Mouse (Mus musculus) cerebellum, adult (tissue): Measurements from ENCODE around the gene Nfia.

ENCODE experiments used
- ATAC-seq: cut with Nextera tagmentation; 2 replicates; pipeline ENCODE4 v1.9.2; 2017; ENCODE audit warnings: mild to moderate bottlenecking, moderate library complexity, mixed read lengths; ENCODE audit not compliant: insufficient number of reproducible peaks, low FRiP score, low TSS enrichment

Nfia gene

DNA sequence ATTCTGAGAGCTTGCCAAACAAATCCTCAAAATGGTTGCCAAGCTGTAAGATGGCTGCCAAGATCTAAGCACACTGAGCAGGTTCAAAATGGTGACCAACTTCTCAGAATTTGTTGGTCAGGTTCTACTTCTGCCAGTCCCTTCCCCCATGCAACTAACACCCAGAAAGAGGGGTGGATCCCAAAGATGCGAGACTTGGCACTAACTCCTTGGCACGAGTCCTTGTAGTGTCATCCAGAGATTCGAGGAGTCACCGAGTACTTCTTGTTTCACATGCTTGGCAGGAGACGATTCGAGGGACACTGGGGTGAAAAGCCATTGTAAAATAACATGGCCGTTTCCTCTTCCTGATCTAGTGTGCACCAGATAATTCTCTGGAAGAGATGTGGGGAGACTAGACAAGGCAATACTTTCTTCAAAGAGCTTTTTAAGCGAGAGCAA, 151.4 kb downstream of the Nfia start:
- no peak for ATAC-seq

GRCm38 (mm10) chr4:97924414-97924813, 151.9 kb downstream of the Nfia start:
- peak; percentile 66; the same call in 1 of the 2 replicates for ATAC-seq

DNA sequence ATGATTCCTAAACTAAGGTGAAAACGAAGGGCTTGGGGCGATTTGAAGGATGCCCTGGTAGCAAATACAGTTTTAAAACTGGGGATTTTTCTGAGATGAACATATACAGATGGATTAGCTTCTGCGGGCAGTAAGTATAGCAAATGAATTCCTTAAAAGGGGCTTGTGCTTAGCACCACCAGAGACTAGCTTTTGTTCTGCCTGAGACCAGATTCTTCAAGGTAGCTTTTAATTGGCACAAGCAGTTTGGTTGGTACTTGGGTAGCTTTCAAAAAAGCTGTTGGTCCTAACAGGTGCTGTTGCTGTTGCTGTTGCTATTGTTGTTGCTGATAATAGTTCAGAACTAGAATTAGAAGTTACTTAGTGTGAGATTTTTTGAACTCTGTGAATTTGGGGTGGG, 152.3 kb downstream of the Nfia start:
- no peak for ATAC-seq

- ATAC-seq, result no peak
These were observed 153.1 kb downstream of the Nfia start for GRCm38 (mm10) chr4:97925644-97926043.

DNA sequence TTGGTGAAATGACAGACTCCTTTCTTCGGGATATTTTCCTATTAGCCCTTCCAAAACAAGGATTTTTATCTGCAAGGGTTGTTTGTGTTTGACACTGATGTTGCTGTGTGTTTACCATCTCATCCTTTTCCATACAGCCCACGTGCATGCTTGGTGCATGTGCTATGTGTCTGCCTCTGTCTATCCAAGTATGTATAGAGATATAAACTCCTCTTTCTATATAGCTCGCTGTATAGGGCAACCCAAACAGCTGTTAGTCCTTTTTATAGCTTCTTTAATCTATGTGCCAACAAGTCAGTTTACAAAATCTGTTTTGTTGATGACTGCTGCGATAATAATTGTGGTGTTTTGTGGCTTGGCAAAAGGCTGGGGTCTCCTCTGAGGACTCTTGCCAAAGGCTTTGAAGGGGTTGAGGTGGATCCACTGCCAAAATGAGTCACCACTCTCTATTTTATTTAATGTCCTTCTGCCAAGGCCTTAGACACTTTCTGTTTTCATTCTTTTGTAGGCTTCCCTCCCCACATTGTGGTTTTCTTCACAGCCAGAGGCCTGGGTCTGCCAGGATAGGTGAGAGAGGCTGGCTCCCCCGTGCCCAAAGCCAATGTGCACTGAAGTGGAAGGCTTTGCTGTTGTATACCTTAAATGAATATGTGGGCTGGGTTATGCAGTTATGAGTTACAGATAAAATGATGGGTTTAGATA, 154.2 kb downstream of the Nfia start:
- no peak for ATAC-seq

DNA sequence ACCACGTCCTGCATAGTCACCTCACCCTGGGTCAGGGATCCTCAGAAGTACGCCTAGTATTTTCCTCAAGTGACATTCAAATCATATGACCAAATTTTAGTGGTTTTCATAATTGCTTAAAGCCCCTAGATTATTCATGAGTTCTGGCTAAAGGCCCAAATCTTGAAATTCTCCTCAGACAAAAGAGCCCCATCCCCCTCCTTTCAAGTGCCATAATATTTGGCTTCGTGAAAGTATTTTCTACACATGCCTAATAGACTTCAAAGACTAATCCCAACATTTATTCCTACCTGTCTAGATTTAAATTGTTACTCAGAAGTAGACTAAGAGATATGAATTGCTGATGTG, 154.7 kb downstream of the Nfia start:
- ATAC-seq, result no peak

DNA sequence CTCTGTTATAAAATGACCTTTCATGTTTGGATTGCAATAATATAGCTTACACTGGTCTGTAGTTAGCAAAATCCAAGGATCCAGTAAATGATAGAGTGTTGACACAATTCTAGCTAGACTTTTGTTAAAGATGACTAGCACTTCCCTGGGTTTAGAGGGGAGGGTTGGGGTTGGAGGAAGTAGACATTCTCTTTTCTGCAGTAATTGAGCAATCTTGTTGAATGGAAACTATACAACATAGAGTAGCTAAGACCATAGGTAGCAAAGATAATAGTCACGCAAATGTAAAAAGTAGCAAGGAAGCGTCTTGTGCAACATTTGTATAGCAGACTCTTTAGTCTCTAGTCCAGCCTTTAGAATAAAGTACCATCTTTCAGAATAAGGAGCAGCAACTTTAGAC, 163.8 kb downstream of the Nfia start:
- no peak for ATAC-seq

- no peak for ATAC-seq
These were observed 164.4 kb downstream of the Nfia start for GRCm38 (mm10) chr4:97936912-97937311.

DNA sequence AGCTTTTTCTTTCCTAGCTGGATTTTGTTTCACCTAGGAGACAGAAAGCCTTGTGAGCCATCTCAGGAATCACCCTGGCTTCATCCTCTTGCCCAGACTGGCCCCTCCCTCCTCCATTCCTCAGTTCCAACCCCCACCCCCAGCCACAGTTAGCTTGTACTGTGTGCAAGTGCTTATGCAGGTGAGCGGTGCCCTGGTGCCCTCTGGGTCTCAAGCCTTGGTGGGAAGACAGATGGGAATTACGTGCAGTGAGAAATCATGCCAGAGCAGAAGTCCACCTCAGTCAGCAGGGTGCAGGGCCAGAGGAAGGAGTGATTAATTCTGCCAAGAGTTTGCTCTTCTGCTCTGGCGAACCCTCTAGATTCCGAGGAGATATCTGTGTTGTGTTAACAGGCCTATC, 167.0 kb downstream of the Nfia start:
- peak; percentile 78 for ATAC-seq

- no peak for ATAC-seq
These were observed 167.5 kb downstream of the Nfia start for GRCm38 (mm10) chr4:97939920-97940520.

DNA sequence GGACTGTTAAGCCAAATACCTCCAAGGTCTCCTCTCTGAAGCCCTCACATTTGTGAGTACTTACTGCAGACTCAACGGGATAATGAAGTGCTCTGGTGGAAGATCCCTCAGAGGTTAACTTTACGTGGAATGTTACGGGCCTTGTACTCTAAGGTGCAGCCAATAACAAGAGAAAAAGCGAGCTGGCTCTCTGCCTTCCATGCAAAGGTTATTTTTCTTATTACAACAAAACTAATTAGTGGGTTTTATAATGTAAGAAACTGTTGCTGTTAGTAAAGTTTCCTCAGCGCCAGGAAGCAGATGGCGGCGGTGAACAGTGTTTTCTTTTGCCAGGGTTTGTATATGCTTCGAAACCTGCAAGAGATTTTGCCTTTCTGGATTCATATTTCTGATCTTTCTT, 169.1 kb downstream of the Nfia start:
- no peak for ATAC-seq

DNA sequence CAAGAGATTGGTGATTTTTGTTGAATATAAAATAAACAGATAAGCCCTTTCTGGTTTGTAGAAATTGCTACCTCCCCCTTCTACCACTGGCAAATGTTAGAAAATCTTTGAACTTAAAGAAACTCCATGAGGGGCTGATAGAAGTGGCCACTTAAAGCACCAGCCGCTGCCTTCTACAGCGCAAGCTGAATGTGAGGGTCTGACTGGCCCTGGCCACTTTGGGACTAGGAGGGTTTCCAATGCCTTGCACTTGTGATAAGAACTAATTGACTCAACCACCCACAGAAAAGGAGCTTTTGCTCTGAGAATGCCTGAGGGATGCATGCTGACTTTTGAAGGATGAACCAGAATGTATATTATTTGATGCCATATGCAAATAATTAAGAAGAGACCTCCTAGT, 171.8 kb downstream of the Nfia start:
- no peak for ATAC-seq

DNA sequence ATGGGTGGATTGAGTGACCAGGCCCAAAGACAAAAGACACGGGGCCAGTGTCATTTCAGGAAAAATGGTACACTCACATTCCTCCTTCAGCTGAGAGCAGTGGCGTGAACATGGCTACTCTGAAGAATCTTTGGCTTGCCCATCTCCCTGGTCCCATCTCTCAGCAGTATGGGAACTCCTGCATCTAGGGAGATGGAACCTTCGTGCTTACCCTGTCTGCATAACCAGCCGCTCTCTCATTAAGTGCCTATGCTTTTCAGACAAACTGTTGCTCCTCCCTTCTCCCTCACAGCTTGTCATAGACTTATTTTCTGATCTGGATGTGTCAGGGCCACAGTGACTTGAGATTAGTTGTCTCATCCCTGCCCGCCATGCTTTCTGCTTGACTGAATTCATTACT, 174.9 kb downstream of the Nfia start:
- ATAC-seq, result no peak

DNA sequence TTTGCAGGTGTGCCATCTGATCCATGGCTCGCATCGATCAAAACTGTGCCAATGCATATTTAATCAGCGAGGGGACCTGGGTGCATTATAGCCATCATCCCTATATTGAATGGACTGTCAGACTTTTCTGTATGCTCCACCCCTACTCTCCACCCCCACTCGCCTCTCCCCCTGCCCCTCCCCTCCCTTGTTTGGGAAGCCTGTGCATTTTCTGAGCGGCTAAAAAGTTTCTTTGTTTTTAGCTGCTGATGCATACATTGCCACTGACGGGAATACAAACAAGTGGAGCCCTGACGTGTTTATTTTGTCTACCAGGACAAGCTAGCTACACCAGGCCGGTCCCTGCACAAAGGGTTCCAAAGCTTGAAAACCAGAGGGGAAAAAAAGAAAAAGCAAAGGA, 175.7 kb downstream of the Nfia start:
- no peak for ATAC-seq

GRCm38 (mm10) chr4:97950341-97951071, 178.0 kb downstream of the Nfia start:
- no peak for ATAC-seq

- peak; percentile 58 for ATAC-seq
These were observed 181.4 kb downstream of the Nfia start for GRCm38 (mm10) chr4:97953886-97954285.

DNA sequence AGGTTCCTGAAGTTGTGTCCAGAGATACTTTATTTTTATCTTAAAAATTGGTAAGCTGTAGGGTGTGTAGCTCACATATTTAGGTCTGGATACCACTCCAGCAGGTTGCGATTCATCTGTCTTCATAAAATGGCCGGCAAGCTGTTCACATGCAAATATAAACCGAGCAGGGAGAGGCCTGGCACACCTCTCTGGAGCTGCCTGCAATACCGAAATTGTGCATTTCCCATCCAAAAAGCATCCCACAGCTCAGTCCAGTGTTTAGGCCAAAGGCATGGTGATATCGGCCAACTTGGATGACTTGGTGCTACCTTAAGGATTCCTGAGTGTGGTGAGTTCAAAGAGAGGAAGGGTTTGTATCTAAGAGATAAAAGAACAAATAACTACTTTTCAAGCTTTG, 185.6 kb downstream of the Nfia start:
- ATAC-seq, result peak; percentile 81

DNA sequence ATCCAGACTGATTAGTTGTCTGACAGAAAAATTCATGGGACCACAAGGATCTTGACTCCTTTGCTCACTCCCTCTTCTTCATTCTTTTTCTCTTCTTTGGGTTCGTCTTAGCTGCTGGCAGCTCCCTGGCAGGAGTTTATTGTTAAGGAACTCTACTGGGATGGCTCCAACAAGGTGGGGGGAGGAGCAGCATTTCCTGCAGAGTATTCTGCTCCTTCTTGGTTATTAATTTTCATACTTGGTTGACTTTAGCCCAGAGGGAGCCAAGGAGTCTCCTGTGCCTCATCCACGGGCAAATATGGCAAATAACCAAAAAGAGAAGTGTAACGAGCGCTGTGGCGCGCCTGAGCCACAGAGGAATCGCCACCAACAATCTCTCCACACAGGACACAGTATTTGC, 190.3 kb downstream of the Nfia start:
- ATAC-seq, result no peak

GRCm38 (mm10) chr4:97963951-97964350, 191.4 kb downstream of the Nfia start:
- ATAC-seq, result no peak

DNA sequence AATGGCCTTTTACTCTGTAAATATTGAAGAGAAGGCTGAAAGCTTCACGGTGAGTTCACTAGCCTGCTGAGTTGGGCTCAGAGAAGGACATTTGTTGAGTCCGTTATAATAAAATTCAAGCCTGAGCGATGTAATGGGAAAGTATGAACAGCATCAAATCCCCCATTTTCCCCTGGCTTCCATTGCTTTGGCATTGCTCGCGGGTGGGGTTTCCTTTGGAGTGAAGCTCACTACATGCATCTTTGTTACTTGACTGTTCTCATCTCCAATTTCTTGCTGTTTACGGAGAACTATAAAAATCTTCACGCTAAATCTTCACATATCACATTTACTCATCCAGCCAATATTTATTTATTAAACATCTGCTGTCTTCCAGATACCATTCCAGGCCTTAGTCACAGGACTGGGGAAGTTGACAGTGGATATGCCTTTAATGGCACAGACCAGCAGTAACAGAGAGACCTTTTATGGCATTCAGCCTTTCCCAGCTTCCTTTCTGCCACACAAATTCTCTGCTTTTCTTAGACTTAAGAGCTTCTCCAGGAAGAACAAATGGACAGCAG, 196.3 kb downstream of the Nfia start:
- no peak for ATAC-seq

- ATAC-seq, result no peak
These were observed 200.5 kb downstream of the Nfia start for GRCm38 (mm10) chr4:97973064-97973463.
